Mouse (Mus musculus): ENCODE measurements around the gene Etv6. TPM values are rescaled to one million over a fixed set of nuclear protein-coding genes. Genes with fewer than 3 reads are reported as not detected.

Gene Etv6
- total and polyA plus RNA-seq, 2 experiments from 2014 or later, result 3.0 to 7.1 TPM

GRCm38 (mm10) chr6:134036491-134036911 lies 1.0 kb downstream of the Etv6 start:
- peak overlapping the region; percentile 53 for H3K4me3 ChIP-seq (ENCODE audit: low read depth, low read length)
- 0 out of 2 replicates have a peak overlapping the region, but pooled peaks have one; percentile 98 for H3K27ac ChIP-seq (ENCODE audit: low read depth, low read length)
- ATAC-seq, result no peak
- H3K36me3 ChIP-seq (ENCODE audit: insufficient read depth), result no peaks in the 10 kb centered on the region
- H3K9me3 ChIP-seq (ENCODE audit: low read length), result no peaks in the 10 kb centered on the region
- no peak for DNase-seq
- no peak for TF ChIP-seq CTCF (IDR thresholded peaks at IDR 0.05; ENCODE audit: low read depth)
- 0% methylated on average over 7 of the region's 8 CpGs for WGBS
- peaks cover 14% of the 10 kb centered on the region; the same call in 1 of the 2 replicates for H3K4me1 ChIP-seq (ENCODE audit: insufficient read depth)
- peak overlapping the region; percentile 75 for H3K4me2 ChIP-seq (ENCODE audit: low read depth)
- peak overlapping the region; percentile 94 for H3K9ac ChIP-seq
- H3K27me3 ChIP-seq (ENCODE audit: insufficient read depth, low read length), result no peaks in the 10 kb centered on the region

- DNase-seq (no peak), ATAC-seq (no peak)
- WGBS, result 8% methylated on average over 3 of the region's 3 CpGs
- peaks cover 14% of the 10 kb centered on the region; the same call in 1 of the 2 replicates for H3K4me1 ChIP-seq (ENCODE audit: insufficient read depth)
- peak; percentile 35 for TF ChIP-seq CTCF (IDR thresholded peaks at IDR 0.05; ENCODE audit: low read depth)
- peak overlapping the region; percentile 53 for H3K4me3 ChIP-seq (ENCODE audit: low read depth, low read length)
- H3K9ac ChIP-seq, result 0 out of 2 replicates have a peak overlapping the region, but pooled peaks have one; percentile 2
- no peak overlapping the region for H3K27ac ChIP-seq (ENCODE audit: low read depth, low read length)
- peak overlapping the region; percentile 75 for H3K4me2 ChIP-seq (ENCODE audit: low read depth)
- no peaks in the 10 kb centered on the region for H3K9me3 ChIP-seq (ENCODE audit: low read length)
- H3K36me3 ChIP-seq (ENCODE audit: insufficient read depth), result no peaks in the 10 kb centered on the region
- H3K27me3 ChIP-seq (ENCODE audit: insufficient read depth, low read length), result no peaks in the 10 kb centered on the region
Measured at GRCm38 (mm10) chr6:134036951-134037431, 1.5 kb downstream of the Etv6 start.

- ATAC-seq (no peak), DNase-seq (no peak)
- peaks cover 14% of the 10 kb centered on the region; the same call in 1 of the 2 replicates for H3K4me1 ChIP-seq (ENCODE audit: insufficient read depth)
- no peaks in the 10 kb centered on the region for H3K9me3 ChIP-seq (ENCODE audit: low read length)
- WGBS, result 28% methylated on average over 10 of the region's 10 CpGs
- H3K27me3 ChIP-seq (ENCODE audit: insufficient read depth, low read length), result no peaks in the 10 kb centered on the region
- no peak overlapping the region for H3K27ac ChIP-seq (ENCODE audit: low read depth, low read length)
- no peak overlapping the region for H3K9ac ChIP-seq
- no peak for TF ChIP-seq CTCF (IDR thresholded peaks at IDR 0.05; ENCODE audit: low read depth)
- H3K4me3 ChIP-seq (ENCODE audit: low read depth, low read length), result 0 out of 2 replicates have a peak overlapping the region, but pooled peaks have one; percentile 53
- H3K36me3 ChIP-seq (ENCODE audit: insufficient read depth), result no peaks in the 10 kb centered on the region
- peak overlapping the region; percentile 75 for H3K4me2 ChIP-seq (ENCODE audit: low read depth)
Measured at GRCm38 (mm10) chr6:134037960-134038359, 2.5 kb downstream of the Etv6 start.

GRCm38 (mm10) chr6:134038881-134039280 lies 3.4 kb downstream of the Etv6 start:
- H3K9me3 ChIP-seq (ENCODE audit: low read length), result no peaks in the 10 kb centered on the region
- WGBS, result 55% methylated on average over 6 of the region's 6 CpGs
- no peak overlapping the region for H3K27ac ChIP-seq (ENCODE audit: low read depth, low read length)
- DNase-seq, result no peak
- TF ChIP-seq CTCF (IDR thresholded peaks at IDR 0.05; ENCODE audit: low read depth), result no peak
- peaks cover 10% of the 10 kb centered on the region; the same call in 1 of the 2 replicates for H3K4me1 ChIP-seq (ENCODE audit: insufficient read depth)
- no peak for ATAC-seq
- 0 out of 2 replicates have a peak overlapping the region, but pooled peaks have one; percentile 4 for H3K9ac ChIP-seq
- H3K4me3 ChIP-seq (ENCODE audit: low read depth, low read length), result no peak overlapping the region
- 0 out of 2 replicates have a peak overlapping the region, but pooled peaks have one; percentile 75 for H3K4me2 ChIP-seq (ENCODE audit: low read depth)
- H3K27me3 ChIP-seq (ENCODE audit: insufficient read depth, low read length), result no peaks in the 10 kb centered on the region
- H3K36me3 ChIP-seq (ENCODE audit: insufficient read depth), result no peaks in the 10 kb centered on the region

GRCm38 (mm10) chr6:134039351-134039750 lies 3.9 kb downstream of the Etv6 start:
- no peak for ATAC-seq
- 86% methylated on average over 8 of the region's 8 CpGs for WGBS
- H3K4me1 ChIP-seq (ENCODE audit: insufficient read depth), result peaks cover 6% of the 10 kb centered on the region; the same call in 1 of the 2 replicates
- no peak overlapping the region for H3K9ac ChIP-seq
- no peak for DNase-seq
- no peak overlapping the region for H3K4me3 ChIP-seq (ENCODE audit: low read depth, low read length)
- H3K9me3 ChIP-seq (ENCODE audit: low read length), result no peaks in the 10 kb centered on the region
- H3K27ac ChIP-seq (ENCODE audit: low read depth, low read length), result no peak overlapping the region
- H3K36me3 ChIP-seq (ENCODE audit: insufficient read depth), result no peaks in the 10 kb centered on the region
- no peak for TF ChIP-seq CTCF (IDR thresholded peaks at IDR 0.05; ENCODE audit: low read depth)
- H3K4me2 ChIP-seq (ENCODE audit: low read depth), result no peak overlapping the region
- H3K27me3 ChIP-seq (ENCODE audit: insufficient read depth, low read length), result no peaks in the 10 kb centered on the region

GRCm38 (mm10) chr6:134040312-134040711 lies 4.8 kb downstream of the Etv6 start:
- no peak overlapping the region for H3K9ac ChIP-seq
- H3K36me3 ChIP-seq (ENCODE audit: insufficient read depth), result no peaks in the 10 kb centered on the region
- no peak overlapping the region for H3K4me3 ChIP-seq (ENCODE audit: low read depth, low read length)
- no peak for TF ChIP-seq CTCF (IDR thresholded peaks at IDR 0.05; ENCODE audit: low read depth)
- DNase-seq (no peak), ATAC-seq (no peak)
- H3K4me2 ChIP-seq (ENCODE audit: low read depth), result no peak overlapping the region
- 70% methylated on average over 3 of the region's 3 CpGs for WGBS
- no peaks in the 10 kb centered on the region for H3K27me3 ChIP-seq (ENCODE audit: insufficient read depth, low read length)
- no peak overlapping the region for H3K27ac ChIP-seq (ENCODE audit: low read depth, low read length)
- peaks cover 6% of the 10 kb centered on the region; the same call in 1 of the 2 replicates for H3K4me1 ChIP-seq (ENCODE audit: insufficient read depth)
- H3K9me3 ChIP-seq (ENCODE audit: low read length), result no peaks in the 10 kb centered on the region

- 81% methylated on average over 7 of the region's 7 CpGs for WGBS
- TF ChIP-seq CTCF (IDR thresholded peaks at IDR 0.05; ENCODE audit: low read depth), result no peak
- Histone ChIP-seq H3K4me3 (ENCODE audit: low read depth, low read length) (no peak overlapping the region), H3K27ac (ENCODE audit: low read depth, low read length) (no peak overlapping the region), H3K9me3 (ENCODE audit: low read length) (no peaks in the 10 kb centered on the region), H3K4me2 (ENCODE audit: low read depth) (no peak overlapping the region), H3K4me1 (ENCODE audit: insufficient read depth) (peaks cover 6% of the 10 kb centered on the region; the same call in 1 of the 2 replicates), H3K27me3 (ENCODE audit: insufficient read depth, low read length) (no peaks in the 10 kb centered on the region), H3K9ac (no peak overlapping the region), H3K36me3 (ENCODE audit: insufficient read depth) (no peaks in the 10 kb centered on the region)
- ATAC-seq, result no peak
- no peak for DNase-seq
Measured at GRCm38 (mm10) chr6:134041286-134041685, 5.8 kb downstream of the Etv6 start.

All from forebrain, postnatal 0 days (tissue).